Mouse (Mus musculus): ENCODE results near the gene Cdh5. TPM values are rescaled to one million over a fixed set of nuclear protein-coding genes. Genes with fewer than 3 reads are reported as not detected.
A peak's percentile ranks its signal among the peaks of the same experiment; 100 is the strongest.

Gene Cdh5
- polyA plus RNA-seq, 1 experiment from 2014 or later = 19.8 TPM

DNA sequence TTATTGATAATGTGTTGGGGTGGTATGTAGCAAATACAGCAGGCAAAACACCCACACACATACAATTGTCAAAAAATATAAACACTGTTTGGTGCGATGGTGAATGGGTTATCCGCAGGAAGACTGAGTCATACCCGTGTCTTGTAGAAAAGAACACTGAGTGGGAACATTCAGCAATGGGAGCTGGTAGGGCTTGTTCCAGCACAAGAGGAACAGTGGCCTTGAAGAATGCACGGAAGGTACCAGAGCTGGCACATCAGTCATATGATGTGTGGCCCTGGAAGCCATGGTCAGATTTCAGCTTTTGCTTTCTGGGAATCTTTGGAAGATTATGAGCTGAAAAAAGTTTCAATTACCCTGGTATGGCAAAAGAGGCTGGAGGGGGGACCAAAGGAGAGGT is 85.4 kb downstream of the Cdh5 start:
- H3K9ac ChIP-seq (ENCODE audit: low read length) = no peak overlapping the region
- 94% methylated on average over 4 of the region's 4 CpGs for WGBS
- H3K4me2 ChIP-seq (ENCODE audit: low read depth) = no peak overlapping the region
- no peaks in the 10 kb centered on the region for H3K9me3 ChIP-seq (ENCODE audit: control insufficient read depth, low read length)
- no peaks in the 10 kb centered on the region for H3K36me3 ChIP-seq (ENCODE audit: control insufficient read depth, insufficient read depth, low read length)
- no peak overlapping the region for H3K27ac ChIP-seq (ENCODE audit: low read depth, low read length)
- H3K27me3 ChIP-seq (ENCODE audit: control insufficient read depth, insufficient read depth, low read length) = no peaks in the 10 kb centered on the region
- H3K4me1 ChIP-seq (ENCODE audit: control insufficient read depth, insufficient read depth, low read length) = peaks cover 3% of the 10 kb centered on the region
- ATAC-seq (ENCODE audit: insufficient read depth, low FRiP score, low TSS enrichment) (no peak), DNase-seq (ENCODE audit: low spot score) (no peak)
- H3K4me3 ChIP-seq (ENCODE audit: low read depth, low read length) = no peak overlapping the region

GRCm38 (mm10) chr8:104187622-104188021 is 86.2 kb downstream of the Cdh5 start:
- no peak for ATAC-seq (ENCODE audit: insufficient read depth, low FRiP score, low TSS enrichment)

DNA sequence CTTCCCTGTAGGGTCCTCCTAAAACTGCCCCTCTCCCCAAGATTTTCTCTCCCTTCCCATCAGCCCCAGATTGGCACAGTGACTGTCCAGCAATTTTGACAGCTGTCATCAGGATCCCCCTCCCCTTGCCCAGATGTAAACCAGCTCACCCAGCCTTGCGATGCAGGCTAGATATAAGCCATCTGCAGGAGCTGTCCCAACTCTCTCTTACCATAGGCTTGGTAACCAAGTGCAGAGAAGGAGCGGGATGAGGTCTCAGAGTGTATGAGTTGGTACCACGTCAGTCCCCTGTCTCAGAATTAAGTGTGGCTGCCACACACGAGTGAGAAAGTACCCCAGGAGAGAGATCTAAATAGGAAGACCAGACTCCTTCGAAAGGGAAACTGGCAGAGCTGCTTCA is 87.0 kb downstream of the Cdh5 start:
- H3K4me2 ChIP-seq (ENCODE audit: low read depth) = no peak overlapping the region
- no peaks in the 10 kb centered on the region for H3K36me3 ChIP-seq (ENCODE audit: control insufficient read depth, insufficient read depth, low read length)
- H3K27ac ChIP-seq (ENCODE audit: low read depth, low read length) = no peak overlapping the region
- no peak overlapping the region for H3K9ac ChIP-seq (ENCODE audit: low read length)
- H3K4me1 ChIP-seq (ENCODE audit: control insufficient read depth, insufficient read depth, low read length) = peaks cover 3% of the 10 kb centered on the region
- 78% methylated on average over 5 of the region's 5 CpGs for whole genome bisulfite sequencing
- DNase-seq (ENCODE audit: low spot score) (no peak), ATAC-seq (ENCODE audit: insufficient read depth, low FRiP score, low TSS enrichment) (no peak)
- no peak overlapping the region for H3K4me3 ChIP-seq (ENCODE audit: low read depth, low read length)
- no peaks in the 10 kb centered on the region for H3K27me3 ChIP-seq (ENCODE audit: control insufficient read depth, insufficient read depth, low read length)
- H3K9me3 ChIP-seq (ENCODE audit: control insufficient read depth, low read length) = no peaks in the 10 kb centered on the region

More at GRCm38 (mm10) chr8:104187622-104188021, 86.2 kb downstream of the Cdh5 start:
- Histone ChIP-seq H3K27me3 (ENCODE audit: control insufficient read depth, insufficient read depth, low read length) (no peaks in the 10 kb centered on the region), H3K9ac (ENCODE audit: low read length) (no peak overlapping the region), H3K4me2 (ENCODE audit: low read depth) (no peak overlapping the region), H3K36me3 (ENCODE audit: control insufficient read depth, insufficient read depth, low read length) (no peaks in the 10 kb centered on the region), H3K4me3 (ENCODE audit: low read depth, low read length) (no peak overlapping the region), H3K4me1 (ENCODE audit: control insufficient read depth, insufficient read depth, low read length) (peaks cover 3% of the 10 kb centered on the region), H3K27ac (ENCODE audit: low read depth, low read length) (no peak overlapping the region), H3K9me3 (ENCODE audit: control insufficient read depth, low read length) (no peaks in the 10 kb centered on the region)
- DNase-seq (ENCODE audit: low spot score) = no peak
- 87% methylated on average over 6 of the region's 6 CpGs for WGBS

GRCm38 (mm10) chr8:104190777-104191468 is 89.5 kb downstream of the Cdh5 start:
- no peaks in the 10 kb centered on the region for H3K9me3 ChIP-seq (ENCODE audit: control insufficient read depth, low read length)
- 59% methylated on average over 6 of the region's 6 CpGs for WGBS
- peak overlapping the region; percentile 56; the same call in 1 of the 2 replicates for H3K27ac ChIP-seq (ENCODE audit: low read depth, low read length)
- no peak for ATAC-seq (ENCODE audit: insufficient read depth, low FRiP score, low TSS enrichment)
- DNase-seq (ENCODE audit: low spot score) = no peak
- H3K4me2 ChIP-seq (ENCODE audit: low read depth) = no peak overlapping the region
- H3K27me3 ChIP-seq (ENCODE audit: control insufficient read depth, insufficient read depth, low read length) = no peaks in the 10 kb centered on the region
- no peak overlapping the region for H3K9ac ChIP-seq (ENCODE audit: low read length)
- no peak overlapping the region for H3K4me3 ChIP-seq (ENCODE audit: low read depth, low read length)
- no peaks in the 10 kb centered on the region for H3K36me3 ChIP-seq (ENCODE audit: control insufficient read depth, insufficient read depth, low read length)
- H3K4me1 ChIP-seq (ENCODE audit: control insufficient read depth, insufficient read depth, low read length) = peaks cover 3% of the 10 kb centered on the region

- Histone ChIP-seq H3K4me3 (ENCODE audit: low read depth, low read length) (no peak overlapping the region), H3K9ac (ENCODE audit: low read length) (no peak overlapping the region), H3K4me2 (ENCODE audit: low read depth) (no peak overlapping the region), H3K9me3 (ENCODE audit: control insufficient read depth, low read length) (no peaks in the 10 kb centered on the region), H3K27ac (ENCODE audit: low read depth, low read length) (peak overlapping the region; percentile 56; the same call in 1 of the 2 replicates), H3K36me3 (ENCODE audit: control insufficient read depth, insufficient read depth, low read length) (no peaks in the 10 kb centered on the region), H3K27me3 (ENCODE audit: control insufficient read depth, insufficient read depth, low read length) (no peaks in the 10 kb centered on the region), H3K4me1 (ENCODE audit: control insufficient read depth, insufficient read depth, low read length) (peaks cover 3% of the 10 kb centered on the region)
- peak; percentile 67 for DNase-seq (ENCODE audit: low spot score)
- peak; percentile 81 for ATAC-seq (ENCODE audit: insufficient read depth, low FRiP score, low TSS enrichment)
- 19% methylated on average over 11 of the region's 11 CpGs for WGBS
Measured at GRCm38 (mm10) chr8:104191496-104191895, 90.1 kb downstream of the Cdh5 start.

Other genes with a start within 250 kb of the Cdh5 start
- 1.7 and 2.1 TPM in 2 replicates for gene Bean1, start 68.8 kb downstream of the Cdh5 start, polyA plus RNA-seq (2014; fragmentation: Nextera tagmentation; extraction: Ambion mirVana)
- 34.4 and 36.4 TPM in 2 replicates for gene Tk2, start 146.9 kb downstream of the Cdh5 start, polyA plus RNA-seq (2014; fragmentation: Nextera tagmentation; extraction: Ambion mirVana)
- gene Cklf, start 149.2 kb downstream of the Cdh5 start, polyA plus RNA-seq (2014; fragmentation: Nextera tagmentation; extraction: Ambion mirVana) = 30.8 and 35.3 TPM in 2 replicates
- gene Cmtm2a, start 191.6 kb downstream of the Cdh5 start, polyA plus RNA-seq (2014; fragmentation: Nextera tagmentation; extraction: Ambion mirVana) = not detected in 2 replicates
- not detected in 2 replicates for gene Gm45711, start 208.5 kb downstream of the Cdh5 start, polyA plus RNA-seq (2014; fragmentation: Nextera tagmentation; extraction: Ambion mirVana)
- gene Cmtm1, start 208.5 kb downstream of the Cdh5 start, polyA plus RNA-seq (2014; fragmentation: Nextera tagmentation; extraction: Ambion mirVana) = not detected in 2 replicates
- not detected in 2 replicates for gene Gm11020, start 219.9 kb downstream of the Cdh5 start, polyA plus RNA-seq (2014; fragmentation: Nextera tagmentation; extraction: Ambion mirVana)
- gene Cmtm2b, start 220.6 kb downstream of the Cdh5 start, polyA plus RNA-seq (2014; fragmentation: Nextera tagmentation; extraction: Ambion mirVana) = not detected in 2 replicates
- 84.6 and 90.8 TPM in 2 replicates for gene Cmtm3, start 237.8 kb downstream of the Cdh5 start, polyA plus RNA-seq (2014; fragmentation: Nextera tagmentation; extraction: Ambion mirVana)

Measured in neural tube, embryonic 11.5 days (tissue).